Mouse (Mus musculus): ENCODE results near the gene BC017158. TPM values are rescaled to one million over a fixed set of nuclear protein-coding genes. Genes with fewer than 3 reads are reported as not detected.

BC017158 gene
- polyA plus RNA-seq, 1 experiment, result 30.9 TPM

GRCm38 (mm10) chr7:128240131-128240784 is 57.7 kb downstream of the BC017158 start:
- no peak for TF ChIP-seq POLR2A (IDR thresholded peaks at IDR 0.05; ENCODE audit: extremely low read depth, insufficient read depth, low read length)
- peaks cover 3% of the 10 kb centered on the region; the same call in 1 of the 2 replicates for H3K4me1 ChIP-seq (ENCODE audit: control insufficient read depth, insufficient read depth, low read length)
- no peak overlapping the region for H3K4me3 ChIP-seq (ENCODE audit: insufficient read depth, low read length)
- H3K27ac ChIP-seq (ENCODE audit: insufficient read depth, low read length), result no peak overlapping the region

GRCm38 (mm10) chr7:128238991-128239390 is 59.0 kb downstream of the BC017158 start:
- no peak overlapping the region for H3K27ac ChIP-seq (ENCODE audit: insufficient read depth, low read length)
- H3K4me1 ChIP-seq (ENCODE audit: control insufficient read depth, insufficient read depth, low read length), result peaks cover 3% of the 10 kb centered on the region; the same call in 1 of the 2 replicates
- peak overlapping the region; percentile 81; the same call in 1 of the 2 replicates for H3K4me3 ChIP-seq (ENCODE audit: insufficient read depth, low read length)
- TF ChIP-seq POLR2A (IDR thresholded peaks at IDR 0.05; ENCODE audit: extremely low read depth, insufficient read depth, low read length) (no peak), CTCF (IDR thresholded peaks at IDR 0.05; ENCODE audit: extremely low read depth, insufficient read depth, low read length) (0 out of 2 replicates have a peak, but pooled peaks have one; percentile 16)

DNA sequence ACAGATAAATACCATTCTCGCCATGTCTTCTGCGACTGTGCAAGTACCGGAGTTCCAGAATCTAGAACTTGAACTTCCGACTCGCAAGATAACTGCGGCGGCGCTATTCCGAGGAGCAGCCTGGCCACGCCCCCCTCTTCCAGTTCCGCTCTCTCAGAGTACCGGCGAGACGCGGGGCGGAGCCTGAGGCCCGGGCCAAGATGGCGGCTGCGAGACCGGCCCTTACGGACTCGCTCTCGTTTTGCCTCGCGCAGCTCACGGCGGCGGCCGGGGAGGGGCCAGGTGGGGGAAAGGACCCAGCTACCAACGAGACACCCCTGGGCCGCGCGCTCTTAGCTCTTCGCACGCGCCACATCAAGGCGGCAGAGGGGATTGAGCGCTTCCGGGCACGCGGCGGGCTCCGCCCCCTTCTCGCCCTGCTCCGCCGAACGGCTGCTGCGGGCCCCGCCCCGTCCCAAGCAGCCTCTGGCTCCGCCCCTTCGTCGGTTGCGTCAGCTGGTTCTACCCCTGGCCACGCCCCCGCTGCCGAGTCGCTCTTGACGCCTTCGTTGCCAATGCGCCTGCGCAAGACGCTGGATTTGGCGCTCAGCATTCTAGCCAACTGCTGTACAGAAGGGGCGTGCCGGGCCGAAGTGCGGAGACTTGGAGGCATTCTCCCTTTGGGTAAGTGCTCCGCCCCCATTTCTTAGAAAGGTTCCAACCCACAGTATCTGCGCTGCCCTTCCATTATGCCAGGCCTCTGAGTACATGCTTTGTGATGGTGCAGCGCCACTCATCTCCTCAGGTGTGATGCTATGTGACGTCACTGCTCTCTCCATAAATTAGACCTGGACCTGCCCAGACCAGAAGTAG is 59.8 kb downstream of the BC017158 start, which contains the start of gene 9130023H24Rik:
Gene 9130023H24Rik (minus strand): TSS at position 105 of the 852 bp plus-strand sequence.
- peak within 1 kb of the TSS; percentile 81 for H3K4me3 ChIP-seq (ENCODE audit: insufficient read depth, low read length)
- TF ChIP-seq CTCF (IDR thresholded peaks at IDR 0.05; ENCODE audit: extremely low read depth, insufficient read depth, low read length) (no peak), POLR2A (IDR thresholded peaks at IDR 0.05; ENCODE audit: extremely low read depth, insufficient read depth, low read length) (peak; percentile 37; the same call in 1 of the 2 replicates)

GRCm38 (mm10) chr7:128237593-128237926 is 60.4 kb downstream of the BC017158 start:
- TF ChIP-seq CTCF (IDR thresholded peaks at IDR 0.05; ENCODE audit: extremely low read depth, insufficient read depth, low read length) (no peak), POLR2A (IDR thresholded peaks at IDR 0.05; ENCODE audit: extremely low read depth, insufficient read depth, low read length) (no peak)
- peaks cover 3% of the 10 kb centered on the region; the same call in 1 of the 2 replicates for H3K4me1 ChIP-seq (ENCODE audit: control insufficient read depth, insufficient read depth, low read length)
- peak overlapping the region; percentile 34 for H3K27ac ChIP-seq (ENCODE audit: insufficient read depth, low read length)
- peak overlapping the region; percentile 81 for H3K4me3 ChIP-seq (ENCODE audit: insufficient read depth, low read length)

More for the DNA sequence above, 59.8 kb downstream of the BC017158 start, which contains the start of gene 9130023H24Rik:
- Histone ChIP-seq H3K4me1 (ENCODE audit: control insufficient read depth, insufficient read depth, low read length) (peaks cover 3% of the 10 kb centered on the region; the same call in 1 of the 2 replicates), H3K27ac (ENCODE audit: insufficient read depth, low read length) (peak within 1 kb of the TSS; percentile 94)

- TF ChIP-seq CTCF (IDR thresholded peaks at IDR 0.05; ENCODE audit: extremely low read depth, insufficient read depth, low read length) (peak; percentile 43), POLR2A (IDR thresholded peaks at IDR 0.05; ENCODE audit: extremely low read depth, insufficient read depth, low read length) (no peak)
- Histone ChIP-seq H3K27ac (ENCODE audit: insufficient read depth, low read length) (peak within 1 kb of the TSS; percentile 94), H3K4me1 (ENCODE audit: control insufficient read depth, insufficient read depth, low read length) (peaks cover 3% of the 10 kb centered on the region; the same call in 1 of the 2 replicates), H3K4me3 (ENCODE audit: insufficient read depth, low read length) (peak within 1 kb of the TSS; percentile 81)
Observed at GRCm38 (mm10) chr7:128236856-128237592, 60.9 kb downstream of the BC017158 start, which contains the start of gene Armc5. TSS of gene Armc5 (plus strand) at chr7:128237342.

DNA sequence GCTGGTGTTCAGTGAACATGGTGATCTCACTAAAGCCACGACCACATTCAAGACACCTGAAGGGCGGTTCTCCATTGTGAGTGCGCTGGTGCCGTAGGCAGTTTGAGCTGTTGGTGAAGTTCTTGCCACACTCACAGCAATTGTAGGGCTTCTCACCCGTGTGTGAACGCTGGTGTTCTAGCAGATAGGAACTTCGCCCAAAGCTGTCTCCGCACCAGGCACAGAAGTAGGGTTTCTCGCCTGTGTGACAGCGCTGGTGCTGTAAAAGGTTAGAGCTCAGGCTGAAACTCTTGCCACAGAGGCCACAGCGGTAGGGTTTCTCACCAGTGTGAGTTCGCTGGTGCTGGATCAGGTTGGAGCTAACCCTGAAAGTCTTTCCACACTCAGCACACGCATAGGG is 61.5 kb downstream of the BC017158 start:
- Histone ChIP-seq H3K4me3 (ENCODE audit: insufficient read depth, low read length) (no peak overlapping the region), H3K27ac (ENCODE audit: insufficient read depth, low read length) (no peak overlapping the region), H3K4me1 (ENCODE audit: control insufficient read depth, insufficient read depth, low read length) (peaks cover 3% of the 10 kb centered on the region; the same call in 1 of the 2 replicates)
- TF ChIP-seq CTCF (IDR thresholded peaks at IDR 0.05; ENCODE audit: extremely low read depth, insufficient read depth, low read length) (no peak), POLR2A (IDR thresholded peaks at IDR 0.05; ENCODE audit: extremely low read depth, insufficient read depth, low read length) (no peak)

- H3K27ac ChIP-seq (ENCODE audit: insufficient read depth, low read length), result no peak overlapping the region
- peaks cover 3% of the 10 kb centered on the region; the same call in 1 of the 2 replicates for H3K4me1 ChIP-seq (ENCODE audit: control insufficient read depth, insufficient read depth, low read length)
- TF ChIP-seq POLR2A (IDR thresholded peaks at IDR 0.05; ENCODE audit: extremely low read depth, insufficient read depth, low read length) (no peak), CTCF (IDR thresholded peaks at IDR 0.05; ENCODE audit: extremely low read depth, insufficient read depth, low read length) (no peak)
- no peak overlapping the region for H3K4me3 ChIP-seq (ENCODE audit: insufficient read depth, low read length)
Observed at GRCm38 (mm10) chr7:128235481-128235880, 62.5 kb downstream of the BC017158 start.

DNA sequence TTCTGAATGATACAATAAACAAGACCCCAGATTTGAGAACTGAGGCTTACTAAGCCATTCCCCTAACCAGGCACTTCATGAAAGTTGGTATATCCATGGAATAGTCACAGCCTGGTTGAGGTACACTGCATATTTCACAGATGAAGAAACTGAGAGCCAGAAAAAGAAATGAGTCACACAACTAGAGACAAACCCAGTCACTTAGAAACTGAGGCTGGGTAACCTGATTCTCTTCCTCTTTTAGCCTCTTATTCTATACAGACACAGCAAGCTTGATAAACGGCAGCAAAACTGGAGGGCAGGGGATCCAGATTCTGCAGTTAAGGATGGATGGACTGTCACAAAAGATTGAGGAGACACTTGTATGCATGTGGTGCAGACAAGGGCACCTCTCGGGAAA is 63.2 kb downstream of the BC017158 start:
- Histone ChIP-seq H3K27ac (ENCODE audit: insufficient read depth, low read length) (no peak overlapping the region), H3K4me3 (ENCODE audit: insufficient read depth, low read length) (no peak overlapping the region), H3K4me1 (ENCODE audit: control insufficient read depth, insufficient read depth, low read length) (peaks cover 3% of the 10 kb centered on the region; the same call in 1 of the 2 replicates)
- TF ChIP-seq POLR2A (IDR thresholded peaks at IDR 0.05; ENCODE audit: extremely low read depth, insufficient read depth, low read length), result no peak
- TF ChIP-seq CTCF (IDR thresholded peaks at IDR 0.05; ENCODE audit: extremely low read depth, insufficient read depth, low read length), result no peak

GRCm38 (mm10) chr7:128231741-128232140 is 66.2 kb downstream of the BC017158 start:
- H3K4me3 ChIP-seq (ENCODE audit: insufficient read depth, low read length), result no peak overlapping the region
- TF ChIP-seq POLR2A (IDR thresholded peaks at IDR 0.05; ENCODE audit: extremely low read depth, insufficient read depth, low read length), result no peak
- no peak for TF ChIP-seq CTCF (IDR thresholded peaks at IDR 0.05; ENCODE audit: extremely low read depth, insufficient read depth, low read length)
- H3K4me1 ChIP-seq (ENCODE audit: control insufficient read depth, insufficient read depth, low read length), result peaks cover 1% of the 10 kb centered on the region; the same call in 1 of the 2 replicates
- no peak overlapping the region for H3K27ac ChIP-seq (ENCODE audit: insufficient read depth, low read length)

Other genes with a start within 250 kb of the BC017158 start
- 15.2 and 15.4 TPM in 2 replicates for gene Itgam, start 235.5 kb downstream of the BC017158 start, polyA plus RNA-seq (2012; rRNA removed)
- 0.02 and 0.10 TPM in 2 replicates for gene Gm49368, start 235.5 kb downstream of the BC017158 start, polyA plus RNA-seq (2012; rRNA removed)
- gene Itgax, start 168.6 kb downstream of the BC017158 start, polyA plus RNA-seq (2012; rRNA removed), result 0.21 and 0.23 TPM in 2 replicates
- gene Itgad, start 143.8 kb downstream of the BC017158 start, polyA plus RNA-seq (2012; rRNA removed), result 0.67 and 0.87 TPM in 2 replicates
- gene Cox6a2, start 91.8 kb downstream of the BC017158 start, polyA plus RNA-seq (2012; rRNA removed), result 29.5 and 36.4 TPM in 2 replicates
- 12.9 and 13.0 TPM in 2 replicates for gene Armc5, start 60.8 kb downstream of the BC017158 start, polyA plus RNA-seq (2012; rRNA removed)
- 1.9 and 2.4 TPM in 2 replicates for gene 9130023H24Rik, start 60.1 kb downstream of the BC017158 start, polyA plus RNA-seq (2012; rRNA removed)
- 16.4 and 17.6 TPM in 2 replicates for gene Tgfb1i1, start 51.4 kb downstream of the BC017158 start, polyA plus RNA-seq (2012; rRNA removed)
- not detected in 2 replicates for gene Slc5a2, start 32.5 kb downstream of the BC017158 start, polyA plus RNA-seq (2012; rRNA removed)
- gene Rgs10, start 120.6 kb upstream of the BC017158 start, polyA plus RNA-seq (2012; rRNA removed), result 69.9 and 71.8 TPM in 2 replicates
- 106 and 125 TPM in 2 replicates for gene Tial1, start 163.5 kb upstream of the BC017158 start, polyA plus RNA-seq (2012; rRNA removed)
- 4.9 and 5.4 TPM in 2 replicates for gene Bag3, start 225.4 kb upstream of the BC017158 start, polyA plus RNA-seq (2012; rRNA removed)

Data from cortical plate, adult 2 months (tissue).